Mouse (Mus musculus) hindbrain, embryonic 13.5 days (tissue): ENCODE data around the gene Nin. TPM values are rescaled to one million over a fixed set of nuclear protein-coding genes. Genes with fewer than 3 reads are reported as not detected.

ENCODE experiments used
- ATAC-seq: fragments of 200-750 bp; cut with Nextera tagmentation; 2 replicates; pipeline ENCODE4 v1.8.0; 2017; ENCODE audit warnings: moderate TSS enrichment; ENCODE audit not compliant: low FRiP score
- H3K27ac ChIP-seq: fragments of 300-500 bp; sonication (generic); 2 replicates; pipeline ENCODE4 v1.5.1; 2015; ENCODE audit warnings: inconsistent platforms, mild to moderate bottlenecking, moderate library complexity
- H3K27me3 ChIP-seq: fragments of 300-500 bp; sonication (generic); 2 replicates; pipeline ENCODE4 v1.6.1; 2015; ENCODE audit warnings: mild to moderate bottlenecking, inconsistent platforms
- H3K36me3 ChIP-seq: fragments of 300-500 bp; sonication (generic); 2 replicates; pipeline ENCODE4 v1.6.1; 2015; ENCODE audit warnings: mild to moderate bottlenecking, inconsistent platforms
- H3K4me1 ChIP-seq: fragments of 300-500 bp; sonication (generic); replicated peaks from 2 replicates; pipeline ENCODE4 v1.6.1; 2015; ENCODE audit warnings: inconsistent platforms
- H3K4me2 ChIP-seq: fragments of 300-500 bp; sonication (generic); 2 replicates; pipeline ENCODE4 v1.6.1; 2015; ENCODE audit warnings: inconsistent platforms, mild to moderate bottlenecking, moderate library complexity
- H3K4me3 ChIP-seq: fragments of 300-500 bp; sonication (generic); 2 replicates; pipeline ENCODE4 v1.5.1; 2015; ENCODE audit warnings: mild to moderate bottlenecking, inconsistent platforms
- H3K9ac ChIP-seq: fragments of 300-500 bp; sonication (generic); 2 replicates; pipeline ENCODE4 v1.6.1; 2015; ENCODE audit warnings: mild to moderate bottlenecking, inconsistent platforms
- H3K9me3 ChIP-seq: fragments of 300-500 bp; sonication (generic); 2 replicates; pipeline ENCODE4 v1.6.1; 2016; ENCODE audit warnings: inconsistent platforms
- WGBS: fragments of 180-500 bp; shearing (Covaris S2); methylation state at CpG from one replicate; pipeline ENCODE4 v1.1.7; 2015; 5-methylcytosine and 5-hydroxymethylcytosine counted together
- polyA plus RNA-seq: library from polyadenylated mRNA; unstranded; fragments of >200 nt; fragmentation: Nextera tagmentation; extraction: Ambion mirVana; gene quantifications from 2 replicates; pipeline ENCODE4 v1.2.1, GENCODE M21; 2015

Nin gene
- polyA plus RNA-seq, 1 experiment from 2014 or later, result 13.3 TPM

- Histone ChIP-seq H3K4me3 (no peak overlapping the region), H3K27me3 (no peaks in the 10 kb centered on the region), H3K4me2 (no peak overlapping the region), H3K4me1 (peaks cover 53% of the 10 kb centered on the region), H3K9ac (no peak overlapping the region), H3K27ac (peak overlapping the region; percentile 8; the same call in 1 of the 2 replicates), H3K9me3 (no peaks in the 10 kb centered on the region), H3K36me3 (peaks cover 9% of the 10 kb centered on the region)
- no peak for ATAC-seq
- WGBS, result 88% methylated on average over 5 of the region's 5 CpGs
These were observed 11.7 kb downstream of the Nin start for GRCm38 (mm10) chr12:70101823-70102222.

- H3K36me3 ChIP-seq, result peaks cover 9% of the 10 kb centered on the region
- no peaks in the 10 kb centered on the region for H3K27me3 ChIP-seq
- no peak overlapping the region for H3K4me3 ChIP-seq
- H3K4me2 ChIP-seq, result no peak overlapping the region
- peaks cover 37% of the 10 kb centered on the region for H3K4me1 ChIP-seq
- WGBS, result 88% methylated on average over 7 of the region's 7 CpGs
- no peak overlapping the region for H3K9ac ChIP-seq
- no peak overlapping the region; the same call in 1 of the 2 replicates for H3K27ac ChIP-seq
- H3K9me3 ChIP-seq, result no peaks in the 10 kb centered on the region
- no peak for ATAC-seq
These were observed 15.6 kb downstream of the Nin start for GRCm38 (mm10) chr12:70097901-70098300.

- peaks cover 6% of the 10 kb centered on the region for H3K36me3 ChIP-seq
- WGBS, result 90% methylated on average over 3 of the region's 3 CpGs
- peaks cover 37% of the 10 kb centered on the region for H3K4me1 ChIP-seq
These were observed 16.2 kb downstream of the Nin start for GRCm38 (mm10) chr12:70097316-70097715.

GRCm38 (mm10) chr12:70093266-70093893, 20.1 kb downstream of the Nin start:
- Histone ChIP-seq H3K9me3 (no peaks in the 10 kb centered on the region), H3K36me3 (peaks cover 5% of the 10 kb centered on the region; the same call in 1 of the 2 replicates), H3K4me1 (peaks cover 30% of the 10 kb centered on the region), H3K27me3 (no peaks in the 10 kb centered on the region), H3K4me3 (no peak overlapping the region), H3K9ac (no peak overlapping the region), H3K27ac (no peak overlapping the region), H3K4me2 (no peak overlapping the region)
- 81% methylated on average over 6 of the region's 6 CpGs for WGBS
- no peak for ATAC-seq

More at GRCm38 (mm10) chr12:70097316-70097715, 16.2 kb downstream of the Nin start:
- no peaks in the 10 kb centered on the region for H3K27me3 ChIP-seq
- no peak overlapping the region for H3K27ac ChIP-seq
- no peak overlapping the region for H3K4me3 ChIP-seq
- no peaks in the 10 kb centered on the region for H3K9me3 ChIP-seq
- no peak for ATAC-seq
- H3K9ac ChIP-seq, result no peak overlapping the region
- no peak overlapping the region for H3K4me2 ChIP-seq

GRCm38 (mm10) chr12:70088297-70088696, 25.2 kb downstream of the Nin start:
- no peaks in the 10 kb centered on the region for H3K9me3 ChIP-seq
- H3K4me1 ChIP-seq, result no peaks in the 10 kb centered on the region
- 87% methylated on average over 4 of the region's 4 CpGs for WGBS
- H3K9ac ChIP-seq, result no peak overlapping the region
- no peak overlapping the region for H3K27ac ChIP-seq
- peaks cover 12% of the 10 kb centered on the region; the same call in 1 of the 2 replicates for H3K36me3 ChIP-seq
- no peak overlapping the region for H3K4me3 ChIP-seq
- ATAC-seq, result no peak
- H3K4me2 ChIP-seq, result no peak overlapping the region
- H3K27me3 ChIP-seq, result no peaks in the 10 kb centered on the region

- no peak for ATAC-seq
- Histone ChIP-seq H3K4me2 (no peak overlapping the region), H3K27me3 (no peaks in the 10 kb centered on the region), H3K9me3 (no peaks in the 10 kb centered on the region), H3K4me1 (no peaks in the 10 kb centered on the region), H3K4me3 (no peak overlapping the region), H3K27ac (no peak overlapping the region), H3K36me3 (peaks cover 12% of the 10 kb centered on the region; the same call in 1 of the 2 replicates), H3K9ac (no peak overlapping the region)
- WGBS, result 94% methylated on average over 3 of the region's 3 CpGs
These were observed 28.2 kb downstream of the Nin start for GRCm38 (mm10) chr12:70085351-70085750.

GRCm38 (mm10) chr12:70084198-70084597, 29.3 kb downstream of the Nin start:
- WGBS, result 95% methylated on average over 5 of the region's 5 CpGs
- no peak overlapping the region for H3K9ac ChIP-seq
- no peaks in the 10 kb centered on the region for H3K9me3 ChIP-seq
- H3K27me3 ChIP-seq, result no peaks in the 10 kb centered on the region
- H3K4me2 ChIP-seq, result no peak overlapping the region
- no peak for ATAC-seq
- no peaks in the 10 kb centered on the region for H3K4me1 ChIP-seq
- H3K36me3 ChIP-seq, result peaks cover 8% of the 10 kb centered on the region; the same call in 1 of the 2 replicates
- no peak overlapping the region for H3K4me3 ChIP-seq
- H3K27ac ChIP-seq, result no peak overlapping the region

- WGBS, result 94% methylated on average over 4 of the region's 4 CpGs
- ATAC-seq, result no peak
These were observed 29.8 kb downstream of the Nin start for GRCm38 (mm10) chr12:70083737-70084136.

GRCm38 (mm10) chr12:70082935-70083532, 30.5 kb downstream of the Nin start:
- H3K4me2 ChIP-seq, result no peak overlapping the region
- no peak overlapping the region for H3K9ac ChIP-seq
- no peak overlapping the region for H3K4me3 ChIP-seq
- H3K27ac ChIP-seq, result no peak overlapping the region
- WGBS, result 89% methylated on average over 3 of the region's 3 CpGs
- H3K9me3 ChIP-seq, result no peaks in the 10 kb centered on the region
- peaks cover 4% of the 10 kb centered on the region for H3K36me3 ChIP-seq
- ATAC-seq, result no peak
- H3K27me3 ChIP-seq, result no peaks in the 10 kb centered on the region
- no peaks in the 10 kb centered on the region for H3K4me1 ChIP-seq

More at GRCm38 (mm10) chr12:70083737-70084136, 29.8 kb downstream of the Nin start:
- no peaks in the 10 kb centered on the region for H3K9me3 ChIP-seq
- no peaks in the 10 kb centered on the region for H3K27me3 ChIP-seq
- H3K27ac ChIP-seq, result no peak overlapping the region
- H3K4me1 ChIP-seq, result no peaks in the 10 kb centered on the region
- no peak overlapping the region for H3K4me3 ChIP-seq
- peaks cover 8% of the 10 kb centered on the region; the same call in 1 of the 2 replicates for H3K36me3 ChIP-seq
- H3K4me2 ChIP-seq, result no peak overlapping the region
- no peak overlapping the region for H3K9ac ChIP-seq

GRCm38 (mm10) chr12:70082485-70082884, 31.0 kb downstream of the Nin start:
- WGBS, result 92% methylated on average over 9 of the region's 9 CpGs
- no peak overlapping the region for H3K4me2 ChIP-seq

GRCm38 (mm10) chr12:70078471-70079025, 35.0 kb downstream of the Nin start:
- Histone ChIP-seq H3K4me3 (no peak overlapping the region), H3K36me3 (peaks cover 17% of the 10 kb centered on the region), H3K27me3 (no peaks in the 10 kb centered on the region), H3K9ac (no peak overlapping the region), H3K4me2 (no peak overlapping the region), H3K27ac (no peak overlapping the region), H3K9me3 (no peaks in the 10 kb centered on the region), H3K4me1 (no peaks in the 10 kb centered on the region)
- 93% methylated on average over 7 of the region's 7 CpGs for WGBS
- no peak for ATAC-seq

More at GRCm38 (mm10) chr12:70082485-70082884, 31.0 kb downstream of the Nin start:
- Histone ChIP-seq H3K27ac (no peak overlapping the region), H3K36me3 (peaks cover 5% of the 10 kb centered on the region), H3K4me3 (no peak overlapping the region), H3K4me1 (no peaks in the 10 kb centered on the region), H3K27me3 (no peaks in the 10 kb centered on the region), H3K9ac (no peak overlapping the region), H3K9me3 (no peaks in the 10 kb centered on the region)
- no peak for ATAC-seq

GRCm38 (mm10) chr12:70076493-70076892, 37.0 kb downstream of the Nin start:
- ATAC-seq, result no peak
- 90% methylated on average over 11 of the region's 11 CpGs for WGBS
- Histone ChIP-seq H3K9me3 (no peaks in the 10 kb centered on the region), H3K27me3 (no peaks in the 10 kb centered on the region), H3K4me3 (no peak overlapping the region), H3K4me2 (no peak overlapping the region), H3K27ac (no peak overlapping the region), H3K36me3 (peaks cover 17% of the 10 kb centered on the region), H3K4me1 (peaks cover 3% of the 10 kb centered on the region; the same call in 1 of the 2 replicates), H3K9ac (no peak overlapping the region)
